Mouse (Mus musculus): ENCODE measurements at regions not wholly inside any gene's neighbourhood (a gene's known extent, or its start where the extent isn't known, plus 50 kb on each side); places are given as distances from the start of the nearest gene placed in this dataset.

- TF ChIP-seq POLR2A (IDR thresholded peaks at IDR 0.05; ENCODE audit: extremely low read depth, insufficient read depth, low read length) = no peak
- TF ChIP-seq CTCF (IDR thresholded peaks at IDR 0.05; ENCODE audit: extremely low read depth, insufficient read depth, low read length) = peak; percentile 87
These were observed 64.6 kb upstream of the Osbpl8 start for GRCm38 (mm10) chr10:111099812-111100464.
